Mouse (Mus musculus) 3T3-L1 (cell line): ENCODE measurements around the gene Phc3.

Source experiments
- DNase-seq: peaks from one replicate; pipeline ENCODE4 v3.0.0-alpha.2; 2015; ENCODE audit warnings: low read depth, low spot score

Gene Phc3

DNA sequence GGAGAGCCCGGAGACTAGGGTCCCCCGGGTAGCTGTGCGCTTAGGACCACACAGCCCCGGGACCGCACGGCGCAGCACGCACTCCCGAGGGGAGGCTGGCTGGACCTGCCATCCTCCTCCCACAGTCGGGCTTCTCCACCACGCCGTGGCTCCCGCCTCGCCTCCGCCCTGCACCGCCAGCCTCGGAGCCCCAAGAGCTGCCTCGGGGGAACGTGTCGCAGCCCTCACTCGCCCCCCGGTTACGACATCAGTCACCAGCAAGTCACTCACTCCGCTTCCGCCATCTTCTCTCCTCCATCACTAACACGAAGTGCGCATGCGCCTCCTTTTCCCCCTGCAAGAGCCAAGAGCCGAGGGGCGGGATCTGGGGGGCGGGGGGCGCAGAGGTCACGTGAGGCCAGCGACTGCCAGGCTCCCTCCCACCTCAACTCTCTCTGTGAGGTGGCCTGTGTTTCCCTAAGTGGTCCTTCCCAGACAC is at the start of gene Phc3:
TSS of gene Phc3 (minus strand) at position 312 of the 478 bp plus-strand sequence.
- peak; percentile 94 for DNase-seq

DNA sequence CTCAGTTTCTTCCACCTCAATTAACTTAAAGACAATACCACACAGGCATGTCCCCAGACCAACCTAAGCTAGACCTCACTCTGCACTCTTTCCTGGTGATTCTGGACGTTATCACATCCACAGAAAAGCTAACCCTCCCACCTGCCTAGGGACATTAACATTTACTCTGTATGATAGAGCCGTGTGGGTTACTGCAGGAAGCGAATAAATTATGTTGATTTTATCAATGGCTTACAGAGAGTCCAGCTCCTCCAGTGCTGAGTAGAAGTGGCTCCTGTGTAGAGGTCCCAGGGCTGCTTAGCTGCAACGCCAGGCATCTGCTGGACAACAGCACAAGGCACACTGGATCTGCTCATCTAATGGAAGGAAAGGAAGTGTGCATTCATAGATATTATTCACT is 48.4 kb upstream of the Phc3 start:
- no peak for DNase-seq

DNA sequence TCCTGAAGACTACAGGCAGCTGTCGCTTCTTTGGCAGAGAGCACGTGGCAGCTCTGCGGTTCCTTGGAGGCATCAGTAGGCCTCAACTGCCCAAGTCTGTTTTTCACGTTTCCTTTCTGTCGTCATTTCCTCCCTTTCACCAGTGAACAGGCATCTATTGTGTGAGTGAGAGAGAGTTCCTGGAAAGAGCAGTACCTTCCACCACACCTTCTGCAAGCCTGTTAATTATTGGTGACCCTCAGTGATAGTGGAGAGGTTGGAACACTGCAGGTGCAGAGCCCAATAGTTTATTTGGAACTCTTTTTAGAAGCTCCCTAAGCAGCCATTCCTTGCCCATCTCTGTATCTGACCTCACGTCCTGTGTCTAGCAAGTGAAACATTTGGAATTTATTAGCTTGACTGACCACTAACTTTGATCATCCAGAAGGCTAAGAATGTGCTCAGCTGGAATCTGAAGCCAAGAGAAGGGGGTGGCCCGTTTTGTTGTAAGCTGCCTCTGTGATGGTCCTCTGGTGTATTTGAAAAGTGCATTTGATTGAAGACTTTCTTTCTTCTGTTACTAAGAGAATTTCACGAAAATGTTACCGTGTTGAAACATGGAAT is 47.5 kb upstream of the Phc3 start:
- DNase-seq, result peak; percentile 93

DNA sequence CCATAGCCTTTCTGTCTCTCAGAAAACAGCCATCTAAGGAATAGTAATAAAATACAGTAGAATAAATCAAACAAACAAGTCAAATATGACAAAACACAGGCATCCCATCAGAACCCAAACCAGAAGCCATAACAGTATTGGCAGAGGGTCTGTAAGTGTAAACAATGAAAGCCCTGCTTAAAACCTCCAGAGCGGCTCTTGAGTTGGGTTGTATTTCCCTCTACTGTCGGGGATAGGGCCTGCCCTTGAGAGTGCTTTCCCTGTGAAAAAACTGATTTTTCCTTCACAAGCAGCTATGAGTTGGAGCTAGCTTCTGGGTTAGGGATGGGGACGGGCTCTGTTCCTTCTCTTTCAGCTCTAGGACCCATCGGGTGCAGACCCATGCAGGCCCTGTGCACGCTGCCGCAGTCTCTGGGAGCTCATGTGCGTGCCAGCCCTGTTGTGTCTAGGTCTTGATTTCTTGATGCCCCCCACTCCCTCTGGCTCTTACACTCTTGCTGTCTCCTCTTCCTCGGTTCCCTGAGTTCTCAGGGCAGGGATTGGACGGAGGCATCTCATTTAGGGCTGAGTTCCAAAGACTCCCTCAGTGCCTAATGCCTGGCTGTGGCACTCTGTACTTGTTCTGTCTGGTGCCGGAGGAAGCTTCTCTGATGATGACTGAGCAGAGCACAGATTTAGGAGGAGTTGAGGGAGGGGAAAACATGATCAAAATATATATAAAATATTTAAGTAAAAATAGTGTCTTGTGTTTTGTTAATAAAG is 46.6 kb upstream of the Phc3 start:
- DNase-seq, result no peak

DNA sequence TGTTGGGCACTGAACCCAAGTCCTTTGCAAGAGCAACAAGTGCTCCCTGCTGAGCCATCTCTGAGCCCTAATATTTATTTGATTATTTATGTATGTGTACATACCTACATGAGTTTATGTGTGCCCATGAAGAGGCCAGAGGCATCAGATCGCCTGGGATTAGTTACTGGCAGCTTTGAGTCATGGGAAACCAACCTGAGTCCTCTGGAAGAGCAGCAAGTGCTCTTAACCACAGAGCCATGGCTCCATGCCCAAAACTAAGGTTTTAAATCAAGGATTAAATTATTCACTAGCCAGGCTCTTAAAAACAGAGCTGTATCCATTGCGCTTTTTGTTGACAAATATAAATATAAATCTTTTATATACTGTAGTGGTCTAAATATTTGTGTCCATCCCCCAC is 45.2 kb upstream of the Phc3 start:
- peak; percentile 90 for DNase-seq

DNA sequence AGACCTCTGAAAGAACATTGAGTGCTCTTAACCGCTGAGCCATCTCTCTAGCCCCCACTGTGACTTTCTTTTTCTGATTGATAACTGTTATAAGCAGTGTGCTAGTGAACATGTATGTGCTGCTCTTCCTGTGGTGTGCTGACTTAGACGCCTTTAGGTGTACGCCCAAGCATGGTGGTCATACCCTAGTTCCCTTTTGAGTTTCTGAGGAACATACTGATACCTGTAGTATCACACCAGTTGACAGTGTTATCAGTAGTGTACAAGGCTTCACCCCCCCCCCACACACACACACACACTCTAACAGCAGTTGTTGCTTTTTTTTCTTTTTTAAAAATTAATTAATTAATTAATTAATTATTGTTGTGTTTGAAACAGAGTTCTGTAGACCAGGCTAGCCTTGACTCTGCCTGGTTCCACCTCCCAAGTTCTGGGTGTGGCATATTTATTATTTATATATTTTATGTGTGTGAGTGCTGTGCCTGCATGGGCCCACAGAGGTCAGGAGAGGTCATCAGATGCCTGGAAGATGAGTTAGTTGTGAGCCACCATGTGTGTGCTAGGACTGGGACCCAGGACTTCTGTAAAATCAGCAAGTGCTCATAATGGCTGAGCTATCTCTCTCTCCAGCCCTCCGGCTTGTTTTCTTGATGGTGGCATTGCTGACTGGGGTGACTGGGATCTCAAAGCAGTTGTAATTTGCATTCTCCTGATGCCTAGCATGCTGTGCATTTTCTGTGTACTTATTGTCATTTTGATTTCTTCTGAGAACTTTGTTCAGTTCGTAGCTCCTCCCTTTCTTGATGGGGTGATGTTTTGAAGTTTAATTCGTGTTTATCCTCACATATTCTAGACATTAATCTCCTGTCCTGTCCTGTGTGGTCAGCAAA is 35.4 kb upstream of the Phc3 start:
- DNase-seq, result no peak

DNA sequence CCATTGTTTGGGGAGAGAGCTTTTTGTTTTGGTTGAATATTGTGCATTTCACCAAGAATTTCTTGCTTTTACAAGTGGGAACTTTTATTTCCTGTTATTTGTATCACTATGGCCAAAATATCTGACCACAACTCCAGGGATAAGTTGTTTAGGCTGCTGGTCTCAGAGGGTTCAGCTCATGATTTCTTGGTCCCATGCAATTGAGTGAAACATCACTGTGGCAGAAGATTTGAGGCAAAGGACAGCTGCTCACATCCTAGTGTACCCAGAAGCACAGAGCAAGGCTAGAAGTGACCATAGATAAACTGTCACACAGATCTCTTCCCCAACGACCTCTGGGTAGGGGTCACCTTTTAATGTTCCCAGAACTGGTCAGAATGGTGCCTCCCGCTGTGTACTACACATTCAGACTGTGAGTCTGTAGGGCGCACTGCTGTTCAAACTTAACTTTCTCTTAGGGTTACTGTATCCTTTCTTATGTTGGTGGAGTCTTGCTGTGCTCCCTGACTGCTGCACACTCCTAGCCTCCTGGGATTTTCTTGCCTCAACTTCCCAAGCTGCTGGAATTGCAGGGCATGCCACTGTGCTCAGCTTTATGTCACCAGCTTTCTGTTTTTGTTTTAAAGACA is 31.9 kb upstream of the Phc3 start:
- DNase-seq, result no peak

DNA sequence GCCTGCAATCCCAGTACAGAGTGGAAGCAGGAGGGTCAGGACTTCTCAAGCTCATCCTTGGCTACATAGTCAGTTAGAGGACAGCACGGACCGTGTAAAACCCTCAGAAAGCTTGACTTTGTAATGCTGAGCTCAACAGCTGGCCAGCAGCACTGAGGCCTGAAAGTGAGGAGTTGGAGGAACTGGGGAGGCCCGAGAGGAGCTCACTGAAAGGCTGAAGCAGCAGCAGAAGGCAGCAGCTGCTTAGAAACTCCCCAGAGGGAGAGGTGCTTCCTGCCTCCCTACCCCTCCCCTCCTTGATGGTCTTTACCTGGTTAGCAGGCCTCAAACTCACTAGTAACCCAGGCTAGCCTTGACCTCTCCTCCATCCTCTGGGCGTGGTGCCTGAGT is 30.8 kb upstream of the Phc3 start:
- no peak for DNase-seq

DNA sequence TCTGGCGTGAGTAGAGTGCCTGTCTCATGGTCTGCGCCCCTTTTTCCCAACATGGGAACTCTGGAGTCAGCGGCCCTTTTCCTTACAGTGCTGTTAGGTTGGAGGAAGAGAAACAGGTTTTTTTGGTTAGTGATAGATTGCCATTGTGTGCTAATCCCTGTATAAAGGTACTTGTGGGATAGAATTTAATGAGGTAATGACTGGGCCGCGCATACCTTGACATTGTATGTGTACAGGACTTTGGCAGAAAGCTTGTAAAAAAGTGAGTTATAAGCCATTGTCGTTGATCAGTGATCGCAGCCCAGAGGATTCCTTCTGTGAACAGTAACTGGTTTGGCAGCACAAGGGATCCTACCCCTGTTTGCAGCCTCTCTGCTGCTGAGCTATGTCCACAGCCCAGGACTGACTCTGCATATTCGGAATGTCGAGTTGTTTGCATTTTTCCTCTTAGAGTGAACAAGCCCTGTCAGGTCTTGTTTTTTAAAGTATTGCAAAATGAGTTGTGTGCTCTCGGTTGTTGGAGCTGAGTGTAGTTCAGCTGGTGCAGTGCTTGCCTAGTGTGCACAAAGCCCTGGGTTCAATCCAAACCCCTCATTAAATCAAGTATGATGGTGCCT is 30.3 kb upstream of the Phc3 start:
- peak; percentile 80 for DNase-seq

DNA sequence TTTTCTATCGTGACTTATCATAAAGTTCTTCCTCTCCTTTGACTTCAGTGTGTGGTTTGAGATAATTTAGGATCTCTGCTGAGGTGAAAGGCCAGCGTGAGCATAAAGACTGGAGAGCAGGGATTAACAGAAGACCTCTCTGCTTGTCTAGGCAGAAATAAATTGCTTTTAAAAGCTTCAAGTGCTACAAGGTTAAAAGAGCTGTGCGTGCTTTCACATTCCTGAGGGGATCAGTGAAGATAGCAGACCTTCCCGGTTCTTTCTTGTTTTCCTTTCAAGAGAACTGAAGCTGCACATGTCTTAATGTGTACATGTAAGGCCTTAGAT is 27.4 kb upstream of the Phc3 start:
- DNase-seq, result peak; percentile 59

DNA sequence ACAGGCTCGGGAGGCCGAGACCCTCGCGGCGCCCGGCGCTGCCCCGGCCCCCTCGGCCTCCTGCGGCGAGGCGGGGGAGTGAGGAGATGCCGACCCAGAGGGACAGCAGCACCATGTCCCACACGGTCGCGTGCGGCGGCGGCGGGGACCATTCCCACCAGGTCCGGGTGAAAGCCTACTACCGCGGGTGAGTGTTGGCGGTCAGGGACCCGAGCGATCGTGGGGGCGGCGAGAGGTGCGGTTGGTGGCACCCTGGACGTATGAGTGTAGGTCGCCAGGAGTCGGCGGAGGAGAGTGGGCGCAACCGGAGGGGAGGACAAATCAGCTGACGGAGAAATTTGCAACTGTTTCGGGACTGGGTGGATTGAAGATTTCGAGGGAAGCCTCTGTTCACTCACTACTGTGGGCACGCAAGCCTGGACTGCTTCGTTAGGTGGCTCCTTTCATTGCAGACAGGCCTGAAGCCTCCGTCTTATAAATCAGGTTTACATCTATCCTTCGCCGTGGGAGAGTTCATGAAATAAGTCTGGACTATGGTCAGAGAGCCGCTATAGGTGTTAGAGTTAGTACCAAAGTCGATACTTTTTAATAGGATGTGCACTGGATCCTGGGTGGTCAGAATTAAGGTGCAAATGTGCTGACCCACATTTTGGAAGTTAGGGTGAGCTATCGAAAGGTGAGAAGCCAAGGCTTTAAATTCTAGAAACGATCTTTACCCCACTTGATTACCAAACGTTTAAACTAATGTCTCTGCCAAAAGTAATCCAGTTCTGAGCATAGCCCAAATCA is 26.9 kb upstream of the Phc3 start:
- peak; percentile 63 for DNase-seq

DNA sequence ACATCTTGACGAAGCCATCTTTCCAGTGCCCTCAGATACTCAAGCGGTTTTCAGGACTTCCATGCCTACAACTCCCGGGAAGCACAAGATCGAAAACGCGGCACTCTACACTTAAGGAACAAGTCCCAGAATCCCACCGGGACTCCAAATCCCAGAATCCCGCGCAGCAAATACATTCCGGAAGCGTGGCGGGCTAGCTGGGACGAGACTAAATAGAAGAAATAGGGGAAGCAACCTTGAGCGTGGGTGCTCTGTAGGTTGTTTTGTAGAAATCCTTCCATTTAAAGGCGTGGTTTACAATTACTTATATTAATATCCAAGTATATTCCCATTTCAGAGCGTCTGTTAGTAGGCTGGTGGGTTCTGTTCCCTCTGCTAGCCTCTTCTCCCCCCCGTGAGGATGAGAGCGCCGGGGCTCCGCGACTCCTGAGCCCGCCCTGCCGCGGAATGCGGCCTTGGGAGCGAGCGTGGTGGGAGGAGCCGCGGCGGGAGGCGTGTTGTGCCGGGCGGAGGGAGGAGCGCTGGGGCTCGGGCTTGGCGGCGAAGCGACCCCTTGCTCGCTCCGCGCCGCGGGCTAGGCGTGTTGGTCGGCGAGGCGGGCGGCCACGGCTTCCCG is 26.2 kb upstream of the Phc3 start, which contains the start of gene Prkci:
TSS of gene Prkci (plus strand) at position 465 of the 616 bp plus-strand sequence.
- DNase-seq, result peak; percentile 98

DNA sequence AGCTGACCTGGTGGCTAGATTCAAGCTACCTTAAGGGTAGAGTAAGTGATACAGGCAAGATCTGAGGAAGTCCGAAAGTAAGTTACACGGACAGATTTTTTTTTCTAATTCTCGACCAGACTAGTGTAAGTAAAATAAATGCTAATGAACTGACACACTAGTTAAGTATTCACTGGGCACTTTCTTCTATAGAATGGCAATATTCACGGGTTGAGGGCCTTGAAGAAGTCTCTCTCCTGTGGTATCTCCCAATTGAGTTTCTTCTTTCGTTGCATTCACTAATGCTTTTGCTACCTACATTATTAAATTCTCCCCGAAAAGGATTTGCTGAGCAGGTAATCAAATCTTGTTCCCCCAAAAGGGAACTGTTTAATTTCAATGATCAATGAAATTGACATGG is 25.6 kb upstream of the Phc3 start:
- no peak for DNase-seq

DNA sequence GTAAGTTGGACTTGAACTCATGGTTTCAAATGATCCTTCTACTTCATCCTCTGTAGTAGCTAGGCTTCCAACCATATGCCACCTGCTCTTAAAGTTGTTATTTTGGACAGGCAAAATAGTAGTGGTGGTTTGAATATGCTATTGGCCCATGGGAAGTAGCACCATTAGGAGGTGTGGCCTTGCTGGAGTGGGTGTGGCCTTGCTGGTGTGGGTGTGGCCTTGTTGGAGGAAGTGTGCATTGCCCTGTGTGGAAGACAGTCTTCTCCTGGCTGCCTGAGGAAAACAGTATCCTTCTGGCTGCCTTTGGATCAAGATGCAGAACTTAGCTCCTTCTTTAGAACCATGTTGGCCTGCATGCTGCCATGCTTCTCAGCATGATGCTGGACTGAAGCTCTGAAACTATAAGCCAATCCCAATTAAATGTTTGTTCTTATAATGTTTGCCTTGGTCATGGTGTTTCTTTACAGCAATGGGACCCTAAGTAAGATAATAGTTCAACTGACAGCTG is 23.9 kb upstream of the Phc3 start:
- no peak for DNase-seq

DNA sequence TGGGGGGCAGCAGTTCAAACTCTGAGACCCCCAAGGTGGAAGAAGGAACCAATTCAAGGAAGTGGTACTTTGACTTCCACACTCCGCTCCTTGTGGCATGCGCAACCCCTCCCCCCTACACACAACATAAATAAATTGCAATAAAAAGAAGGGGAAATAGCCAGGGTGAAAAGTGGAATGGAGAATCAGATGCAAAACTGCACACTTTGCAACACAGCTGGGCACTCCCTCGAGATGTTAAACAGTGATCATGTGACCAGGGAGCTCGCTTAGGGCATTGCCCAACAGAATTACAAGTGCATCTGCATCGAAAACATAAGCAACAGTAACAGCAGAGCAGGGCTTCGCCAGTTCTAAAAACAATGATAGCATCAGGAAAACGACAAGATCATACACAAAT is 22.9 kb upstream of the Phc3 start:
- DNase-seq, result no peak

DNA sequence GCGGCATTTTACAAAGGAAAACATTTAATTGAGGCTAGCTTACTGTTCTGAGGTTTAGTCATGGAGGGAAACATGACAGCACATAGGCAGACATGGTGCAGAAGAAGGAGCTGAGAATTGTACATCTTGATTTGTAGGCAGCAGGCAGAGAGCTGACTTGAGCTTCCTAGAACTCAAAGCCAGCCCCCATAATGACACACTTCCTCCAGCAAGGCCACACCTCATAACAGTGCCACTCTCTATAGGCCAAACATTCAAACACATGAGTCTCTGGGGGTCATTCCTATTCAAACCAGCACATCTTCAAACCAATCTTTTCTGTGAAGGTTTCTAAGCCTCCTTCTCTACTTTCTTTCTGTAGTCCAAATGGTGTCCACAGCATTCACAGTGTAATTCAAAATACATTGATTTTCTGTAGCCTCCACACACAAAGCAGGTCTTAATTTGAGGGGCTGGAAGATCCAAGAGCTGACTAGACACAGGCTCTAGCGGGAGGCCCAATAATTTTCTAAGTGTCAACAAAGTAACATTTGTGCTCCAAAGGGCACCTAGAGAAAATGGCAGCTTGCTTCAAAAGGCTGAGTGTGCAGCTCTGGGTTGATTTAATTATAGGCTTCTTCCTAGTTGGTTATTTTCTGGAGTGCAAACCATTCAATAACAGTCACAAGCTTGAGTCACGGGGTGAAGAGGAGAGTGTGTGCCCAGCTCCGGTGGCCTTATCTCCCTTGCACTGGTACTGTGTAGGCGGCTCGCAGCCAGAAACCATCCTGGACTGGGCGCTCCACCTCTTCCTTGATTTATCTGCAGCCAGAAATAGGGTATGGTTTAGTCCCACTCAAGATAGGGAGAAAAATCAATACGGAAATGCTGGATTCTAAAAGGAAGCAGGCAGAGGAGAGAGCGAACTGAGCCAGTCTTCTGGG is 18.4 kb upstream of the Phc3 start:
- DNase-seq, result no peak

DNA sequence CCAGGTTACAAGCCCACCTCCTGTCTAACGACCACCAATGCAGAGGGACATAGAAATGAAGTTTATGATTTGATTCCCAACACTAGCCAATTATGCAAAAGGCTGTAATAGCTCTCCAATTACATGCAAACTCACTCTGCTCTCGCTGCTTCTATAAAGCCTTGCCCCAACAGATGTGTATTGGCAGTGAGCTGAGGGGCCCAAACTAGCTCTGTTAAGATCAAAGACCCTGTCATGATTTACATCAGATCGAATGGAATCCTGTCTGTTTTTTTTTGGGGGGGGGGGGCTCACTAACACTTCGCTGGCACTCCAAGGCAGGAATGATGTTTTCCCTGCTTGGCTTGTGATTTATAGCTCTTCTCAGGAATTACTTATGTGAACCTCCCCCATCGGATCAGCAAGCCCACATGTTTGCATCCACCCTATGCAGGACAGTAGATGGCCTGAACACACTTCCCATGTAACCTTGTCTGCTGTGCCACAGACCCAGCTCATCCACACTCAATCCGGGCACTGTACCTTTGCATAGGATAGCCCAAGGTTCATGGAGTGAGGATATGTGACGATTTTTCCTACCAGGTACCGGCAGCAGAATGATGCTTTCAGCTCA is 13.8 kb upstream of the Phc3 start:
- DNase-seq, result no peak

DNA sequence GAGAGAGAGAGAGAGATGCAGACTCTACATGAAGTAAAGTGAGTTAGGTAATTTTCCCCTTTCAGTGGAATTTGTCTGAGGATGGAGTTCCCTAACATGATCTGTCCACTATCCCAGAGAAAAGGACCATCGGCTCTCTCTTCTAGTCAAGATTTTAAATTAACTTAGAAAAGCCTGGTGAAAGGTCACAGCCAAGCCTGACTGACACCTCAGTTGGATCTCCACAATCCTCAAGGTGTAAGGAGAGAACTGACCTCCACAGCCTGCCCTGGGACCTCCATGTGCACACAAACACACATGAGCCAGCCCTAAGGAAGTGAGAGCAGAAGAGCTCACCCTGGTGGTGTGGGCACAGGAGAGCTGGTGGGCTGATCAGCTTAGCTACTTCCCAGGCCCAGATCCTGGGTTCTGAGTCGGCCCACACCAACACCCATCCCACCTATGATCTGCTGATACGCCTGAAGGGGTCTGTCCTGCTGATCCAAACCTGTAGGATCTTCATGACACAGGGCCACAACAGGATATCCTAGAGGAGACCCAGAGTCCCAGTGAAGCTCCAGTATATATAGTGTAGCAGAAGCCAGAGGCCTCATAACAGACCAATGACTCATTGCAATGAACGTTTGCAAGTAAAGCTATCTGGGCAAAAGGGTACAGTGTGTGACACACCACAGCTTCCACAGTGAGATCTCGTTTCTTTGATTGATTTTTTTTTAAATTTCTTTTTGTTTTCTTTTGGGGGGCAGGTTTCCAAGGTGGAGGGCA is 12.6 kb upstream of the Phc3 start:
- DNase-seq, result peak; percentile 92
